Mouse (Mus musculus) gastrocnemius, postnatal 25 days (tissue): ENCODE data around the gene Gm3476. TPM values are rescaled to one million over a fixed set of nuclear protein-coding genes. Genes with fewer than 3 reads are reported as not detected.
"Not testable (repeated sequence)": the region's sequence is repeated elsewhere in the genome, so short reads cannot be mapped to it uniquely, and the experiment has no call there.

Source experiments
- DNase-seq: peaks from one replicate; pipeline ENCODE4 v3.0.0; 2022
- long read RNA-seq, 2 experiments: library from polyadenylated mRNA; stranded (forward); transcript quantifications; one replicate each; pipeline ENCODE4 v2.0.0; 2021
- total RNA-seq, 2 experiments: library from RNA; stranded (reverse); gene quantifications; 1 replicate in 1 of 2; 2 replicates in 1 of 2; pipeline ENCODE4 v1.2.3; 2021

Gm3476 gene
- total RNA-seq = not detected
- long read RNA-seq, experiment 1 = 0 reads
- long read RNA-seq, experiment 2 = 0 reads

- DNase-seq = not testable (repeated sequence)
Observed at GRCm38 (mm10) chr14:6125707-6126106, at the start of gene Gm3476. Gm3476 (minus strand) TSS chr14:6125807.

GRCm38 (mm10) chr14:6163538-6163937 is 37.9 kb upstream of the Gm3476 start:
- not testable (repeated sequence) for DNase-seq

- DNase-seq = not testable (repeated sequence)
Observed at GRCm38 (mm10) chr14:6161085-6161484, 35.5 kb upstream of the Gm3476 start.

- DNase-seq = peak; percentile 22
Observed at GRCm38 (mm10) chr14:6108272-6108925, 17.2 kb downstream of the Gm3476 start, which contains the start of gene Gm3468. Gm3468 (minus strand) TSS chr14:6108665.

GRCm38 (mm10) chr14:6107500-6107899 is 18.1 kb downstream of the Gm3476 start:
- DNase-seq = not testable (repeated sequence)

- not testable (repeated sequence) for DNase-seq
Observed at GRCm38 (mm10) chr14:6093842-6094241, 31.8 kb downstream of the Gm3476 start, which contains the start of gene Gm8206. Gm8206 (minus strand) TSS chr14:6093942.

GRCm38 (mm10) chr14:6058167-6058566 is 67.4 kb downstream of the Gm3476 start, which contains the start of gene Gm6337:
Gm6337 (minus strand) TSS chr14:6058267.
- not testable (repeated sequence) for DNase-seq

Other genes with a start within 250 kb of the Gm3476 start
- gene Gm8237, start 245.4 kb downstream of the Gm3476 start, total RNA-seq = not detected
- gene Gm3248, start 164.1 kb downstream of the Gm3476 start, total RNA-seq = under 1 TPM in 1 of 2 experiments, not detected in 1; 0.15 TPM
- not detected for gene Gm3453, start 146.7 kb downstream of the Gm3476 start, total RNA-seq
- not detected for gene Gm6337, start 67.5 kb downstream of the Gm3476 start, total RNA-seq
- gene Gm8206, start 31.9 kb downstream of the Gm3476 start, total RNA-seq = not detected
- gene Gm3468, start 17.1 kb downstream of the Gm3476 start, total RNA-seq = under 1 TPM in 1 of 2 experiments, not detected in 1; 0.18 TPM
- under 1 TPM in 1 of 2 experiments, not detected in 1; 0.24 TPM for gene Gm21560, start 93.5 kb upstream of the Gm3476 start, total RNA-seq
- gene Gm3411, start 161.4 kb upstream of the Gm3476 start, total RNA-seq = not detected
- not detected for gene Gm21103, start 179.0 kb upstream of the Gm3476 start, total RNA-seq
- gene Gm3618, start 217.9 kb upstream of the Gm3476 start, total RNA-seq = not detected